Mouse (Mus musculus) forebrain, embryonic 11.5 days (tissue): ENCODE measurements around the gene Nedd8. TPM values are rescaled to one million over a fixed set of nuclear protein-coding genes. Genes with fewer than 3 reads are reported as not detected.

Experiments used
- ATAC-seq: fragments of 200-750 bp; cut with Nextera tagmentation; replicated peaks from 2 replicates; pipeline ENCODE4 v1.8.0; 2017; ENCODE audit warnings: moderate TSS enrichment; ENCODE audit not compliant: low FRiP score
- DNase-seq: peaks from one replicate; pipeline ENCODE4 v3.0.0-alpha.2; 2017; ENCODE audit warnings: low spot score
- H3K27ac ChIP-seq: fragments of 300-500 bp; sonication (generic); 2 replicates; pipeline ENCODE4 v1.5.1; 2014; ENCODE audit warnings: low read depth, low read length
- H3K27me3 ChIP-seq: fragments of 300-500 bp; sonication (generic); 2 replicates; pipeline ENCODE4 v1.6.1; 2014; ENCODE audit warnings: mild to moderate bottlenecking, low read length, mixed read lengths; ENCODE audit not compliant: control insufficient read depth, insufficient read depth
- H3K36me3 ChIP-seq: fragments of 300-500 bp; sonication (generic); 2 replicates; pipeline ENCODE4 v1.6.1; 2014; ENCODE audit warnings: mild to moderate bottlenecking, low read length, moderate library complexity, mixed read lengths; ENCODE audit not compliant: control insufficient read depth, insufficient read depth
- H3K4me1 ChIP-seq: fragments of 300-500 bp; sonication (generic); replicated peaks from 2 replicates; pipeline ENCODE4 v1.6.1; 2014; ENCODE audit warnings: low read length, mixed read lengths; ENCODE audit not compliant: control insufficient read depth, insufficient read depth
- H3K4me2 ChIP-seq: fragments of 300-500 bp; sonication (generic); 2 replicates; pipeline ENCODE4 v1.6.1; 2014; ENCODE audit warnings: low read depth, mild to moderate bottlenecking, low read length, moderate library complexity, mixed read lengths; ENCODE audit not compliant: severe bottlenecking
- H3K4me3 ChIP-seq: fragments of 300-500 bp; sonication (generic); 2 replicates; pipeline ENCODE4 v1.5.1; 2014; ENCODE audit warnings: low read depth, low read length
- H3K9ac ChIP-seq: fragments of 300-500 bp; sonication (generic); 2 replicates; pipeline ENCODE4 v1.6.1; 2014; ENCODE audit warnings: low read length
- H3K9me3 ChIP-seq: fragments of 300-500 bp; sonication (generic); 2 replicates; pipeline ENCODE4 v1.6.1; 2016; ENCODE audit warnings: low read length, mixed read lengths; ENCODE audit not compliant: control insufficient read depth
- WGBS: fragments of 180-500 bp; shearing (Covaris S2); extraction: QIAGEN DNeasy Blood & Tissue Kit; methylation state at CpG from one replicate; pipeline ENCODE4 v1.1.7; 2014; 5-methylcytosine and 5-hydroxymethylcytosine counted together
- polyA plus RNA-seq: library from polyadenylated mRNA; unstranded; fragments of >200 nt; fragmentation: Nextera tagmentation; extraction: Ambion mirVana; gene quantifications from 2 replicates; pipeline ENCODE4 v1.2.1, GENCODE M21; 2014

Gene Nedd8
- polyA plus RNA-seq, 1 experiment from 2014 or later: 583 TPM

DNA sequence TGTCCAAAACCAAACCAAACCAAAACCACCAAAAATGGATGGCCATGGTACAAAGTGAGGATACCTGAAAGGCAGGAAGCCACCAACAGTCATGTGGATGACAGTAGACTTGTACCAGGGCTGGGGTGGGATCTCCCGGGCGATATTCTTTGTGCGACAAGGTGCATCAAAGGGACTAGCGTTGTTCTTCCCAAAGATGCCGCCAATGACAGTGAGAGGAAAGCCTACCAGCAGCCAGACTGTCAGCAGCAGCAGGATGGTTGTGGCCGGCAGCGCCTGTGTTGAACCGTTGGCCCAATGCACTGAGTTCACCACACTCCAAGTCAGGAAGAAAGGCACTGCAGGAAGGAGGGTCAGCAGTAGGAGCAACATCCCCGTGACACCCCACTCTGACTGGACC is 34.1 kb downstream of the Nedd8 start, which contains the start of gene Gm49378:
Gene Gm49378, minus strand, starts transcription at position 101 of the 400 bp plus-strand sequence.
- peaks cover 17% of the 10 kb centered on the region for H3K36me3 ChIP-seq
- H3K27me3 ChIP-seq: no peaks in the 10 kb centered on the region
- H3K9me3 ChIP-seq: no peaks in the 10 kb centered on the region
- H3K27ac ChIP-seq: no peak within 1 kb of the TSS
- no peak within 1 kb of the TSS for H3K4me2 ChIP-seq
- no peak within 1 kb of the TSS for H3K4me3 ChIP-seq
- H3K4me1 ChIP-seq: peaks cover 9% of the 10 kb centered on the region
- no peak for ATAC-seq
- WGBS: 94% methylated on average over 9 of the region's 9 CpGs
- no peak for DNase-seq
- no peak within 1 kb of the TSS for H3K9ac ChIP-seq

DNA sequence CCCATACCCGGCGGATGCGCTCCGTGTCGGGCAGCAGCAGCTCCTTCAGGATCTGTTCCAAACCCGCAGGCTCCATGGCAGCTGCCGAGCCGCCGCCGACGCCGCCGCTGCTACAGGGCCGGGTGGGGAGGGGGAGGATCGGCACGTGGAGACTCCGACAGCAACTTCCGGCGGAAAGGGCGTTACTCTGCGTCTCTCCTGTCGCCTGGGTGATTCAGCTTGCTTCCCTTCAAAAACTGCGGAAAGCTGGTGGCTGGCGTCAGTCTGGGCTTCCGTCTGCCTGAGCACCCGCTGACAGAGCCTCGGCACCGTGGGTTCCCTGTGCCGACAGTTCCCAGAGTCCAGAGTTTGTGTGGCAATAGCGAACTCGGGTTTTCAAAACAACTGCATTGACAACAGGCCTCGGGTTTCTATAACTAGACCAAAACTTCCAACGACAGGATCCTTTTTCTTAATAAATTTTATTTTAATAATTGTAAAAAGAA is 36.4 kb downstream of the Nedd8 start, which contains the start of gene Ipo4:
Gene Ipo4, minus strand, starts transcription at position 435 of the 485 bp plus-strand sequence.
- peak; percentile 92 for DNase-seq
- Histone ChIP-seq H3K9ac (peak within 1 kb of the TSS; percentile 77), H3K36me3 (peaks cover 15% of the 10 kb centered on the region), H3K4me3 (peak within 1 kb of the TSS; percentile 64), H3K27ac (peak within 1 kb of the TSS; percentile 53), H3K4me1 (peaks cover 3% of the 10 kb centered on the region; the same call in 1 of the 2 replicates), H3K27me3 (no peaks in the 10 kb centered on the region), H3K9me3 (no peaks in the 10 kb centered on the region), H3K4me2 (peak within 1 kb of the TSS; percentile 93)
- WGBS: 3% methylated on average over 33 of the region's 33 CpGs
- peak; percentile 86 for ATAC-seq

- H3K4me1 ChIP-seq: peaks cover 3% of the 10 kb centered on the region; the same call in 1 of the 2 replicates
- no peak for DNase-seq
- H3K27me3 ChIP-seq: no peaks in the 10 kb centered on the region
- peak overlapping the region; percentile 53 for H3K27ac ChIP-seq
- peaks cover 10% of the 10 kb centered on the region for H3K36me3 ChIP-seq
- H3K4me3 ChIP-seq: peak overlapping the region; percentile 64
- H3K9me3 ChIP-seq: no peaks in the 10 kb centered on the region
- peak overlapping the region; percentile 77 for H3K9ac ChIP-seq
- H3K4me2 ChIP-seq: peak overlapping the region; percentile 93
- WGBS: 3% methylated on average over 23 of the region's 23 CpGs
- ATAC-seq: no peak; the same call in 1 of the 2 replicates
Measured at GRCm38 (mm10) chr14:55634874-55635522, 36.9 kb downstream of the Nedd8 start.

GRCm38 (mm10) chr14:55629312-55629711 is 42.6 kb downstream of the Nedd8 start:
- no peak for ATAC-seq
- no peak overlapping the region for H3K4me2 ChIP-seq
- no peak overlapping the region for H3K27ac ChIP-seq
- no peaks in the 10 kb centered on the region for H3K27me3 ChIP-seq
- H3K36me3 ChIP-seq: peaks cover 22% of the 10 kb centered on the region; the same call in 1 of the 2 replicates
- H3K4me3 ChIP-seq: no peak overlapping the region
- H3K4me1 ChIP-seq: no peaks in the 10 kb centered on the region
- 61% methylated on average over 5 of the region's 5 CpGs for WGBS
- DNase-seq: peak; percentile 69
- no peaks in the 10 kb centered on the region for H3K9me3 ChIP-seq
- no peak overlapping the region for H3K9ac ChIP-seq

DNA sequence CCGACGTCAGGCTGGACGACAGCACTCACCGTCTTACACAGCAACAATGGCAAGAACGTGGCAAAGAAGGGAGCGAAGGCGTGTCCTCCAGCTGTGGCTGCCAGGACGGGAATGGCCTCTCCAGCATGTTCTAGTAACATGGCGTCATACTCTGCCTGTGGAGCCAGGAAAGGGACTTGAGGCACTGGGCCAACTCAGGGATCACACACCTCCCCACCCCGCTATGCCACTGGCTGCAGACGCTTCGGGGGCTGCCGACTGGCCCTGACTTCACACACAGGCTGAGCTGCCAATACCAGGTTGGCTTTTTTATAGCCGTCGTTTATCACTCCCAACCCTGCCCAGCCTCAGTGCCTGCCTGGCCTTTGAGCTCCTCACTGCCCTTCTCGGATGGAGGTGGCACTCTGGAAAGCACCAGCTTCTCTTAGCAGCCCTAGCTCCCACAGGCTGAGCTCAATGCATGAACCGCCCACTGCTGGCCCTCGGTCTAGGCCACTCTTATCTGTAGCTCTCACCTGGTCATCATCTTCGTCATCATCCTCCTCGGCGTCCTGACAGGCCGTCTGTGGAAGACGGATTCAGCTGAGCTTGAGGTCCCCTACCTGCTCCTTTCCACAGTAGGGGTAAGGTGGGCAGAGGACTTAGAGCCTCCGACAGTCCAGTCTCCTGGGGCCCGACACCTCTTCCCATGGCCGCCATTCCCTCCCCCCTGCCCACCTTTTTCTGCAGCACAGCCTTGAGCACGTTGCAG is 43.7 kb downstream of the Nedd8 start:
- 94% methylated on average over 27 of the region's 27 CpGs for WGBS
- DNase-seq (no peak), ATAC-seq (no peak)
- H3K27me3 ChIP-seq: no peaks in the 10 kb centered on the region
- H3K4me3 ChIP-seq: no peak overlapping the region
- no peak overlapping the region for H3K27ac ChIP-seq
- no peak overlapping the region for H3K9ac ChIP-seq
- H3K9me3 ChIP-seq: no peaks in the 10 kb centered on the region
- H3K4me2 ChIP-seq: no peak overlapping the region
- peaks cover 22% of the 10 kb centered on the region; the same call in 1 of the 2 replicates for H3K36me3 ChIP-seq
- H3K4me1 ChIP-seq: no peaks in the 10 kb centered on the region

DNA sequence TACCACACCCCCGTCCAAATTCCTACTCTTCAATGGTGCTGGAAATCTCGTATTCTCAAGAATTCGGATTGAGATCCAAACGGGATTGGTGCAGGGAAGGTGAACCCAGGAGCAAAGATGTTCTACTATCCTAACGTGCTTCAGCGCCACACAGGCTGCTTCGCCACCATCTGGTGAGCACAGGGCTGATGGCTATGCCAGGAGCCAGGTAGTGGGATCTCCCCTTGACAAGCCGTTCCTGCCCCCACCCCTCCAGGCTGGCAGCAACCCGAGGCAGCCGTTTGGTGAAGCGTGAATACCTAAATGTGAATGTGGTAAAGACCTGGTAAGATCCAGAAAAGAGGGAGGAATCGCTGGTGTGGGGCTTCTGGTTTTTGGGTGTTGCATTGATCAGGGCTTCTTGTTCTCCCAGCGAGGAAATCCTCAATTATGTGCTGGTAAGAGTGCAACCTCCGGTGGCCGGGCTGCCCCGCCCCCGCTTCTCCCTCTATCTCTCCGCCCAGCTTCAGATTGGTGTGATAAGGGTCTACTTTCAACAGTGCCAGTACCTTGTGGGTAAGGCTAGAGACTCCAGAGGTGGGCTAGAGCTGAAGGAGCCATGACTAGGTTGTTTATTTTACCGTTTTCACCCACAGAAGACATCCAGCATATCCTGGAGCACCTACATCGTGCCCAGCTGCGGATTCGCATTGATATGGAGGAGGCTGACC is 53.3 kb downstream of the Nedd8 start:
- Histone ChIP-seq H3K36me3 (no peaks in the 10 kb centered on the region), H3K9me3 (no peaks in the 10 kb centered on the region), H3K27ac (no peak overlapping the region), H3K4me2 (peak overlapping the region; percentile 31; the same call in 1 of the 2 replicates), H3K27me3 (no peaks in the 10 kb centered on the region), H3K4me1 (peaks cover 3% of the 10 kb centered on the region; the same call in 1 of the 2 replicates), H3K9ac (peak overlapping the region; percentile 8; the same call in 1 of the 2 replicates), H3K4me3 (peak overlapping the region; percentile 12)
- WGBS: 54% methylated on average over 22 of the region's 22 CpGs
- DNase-seq (no peak), ATAC-seq (no peak)

- Histone ChIP-seq H3K36me3 (no peaks in the 10 kb centered on the region), H3K27me3 (no peaks in the 10 kb centered on the region), H3K27ac (no peak within 1 kb of the TSS), H3K4me2 (peak within 1 kb of the TSS; percentile 31; the same call in 1 of the 2 replicates), H3K4me1 (peaks cover 3% of the 10 kb centered on the region; the same call in 1 of the 2 replicates), H3K9me3 (no peaks in the 10 kb centered on the region), H3K4me3 (peak within 1 kb of the TSS; percentile 12), H3K9ac (peak within 1 kb of the TSS; percentile 8; the same call in 1 of the 2 replicates)
- DNase-seq: peak; percentile 62
- ATAC-seq: peak; percentile 67
- WGBS: 16% methylated on average over 21 of the region's 21 CpGs
Measured at GRCm38 (mm10) chr14:55617822-55618221, 54.1 kb downstream of the Nedd8 start, which contains the start of gene Rec8. Rec8 (plus strand) TSS chr14:55618037.

DNA sequence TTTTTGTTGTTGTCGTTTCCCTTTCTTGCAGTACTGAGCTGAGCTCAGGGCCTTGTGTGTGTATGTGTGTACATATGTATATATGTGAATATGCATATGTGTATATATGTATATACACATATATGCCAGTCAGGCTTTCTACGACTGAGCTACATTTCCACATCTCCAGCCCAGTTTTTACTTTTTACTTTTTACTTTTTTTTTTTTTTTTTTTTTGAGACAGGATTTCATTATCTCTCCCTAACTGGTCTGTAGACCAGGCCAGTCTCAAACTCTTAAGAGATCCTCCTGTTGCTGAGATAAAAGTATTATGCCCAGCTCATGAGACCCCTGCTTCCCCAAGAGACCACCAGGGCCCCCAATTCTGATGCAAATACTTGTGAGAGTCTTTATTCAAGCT is 55.1 kb downstream of the Nedd8 start:
- ATAC-seq (no peak), DNase-seq (no peak)
- no peaks in the 10 kb centered on the region for H3K27me3 ChIP-seq
- H3K4me2 ChIP-seq: no peak overlapping the region
- no peak overlapping the region for H3K9ac ChIP-seq
- WGBS: 84% methylated on average over 2 of the region's 2 CpGs
- H3K4me1 ChIP-seq: peaks cover 3% of the 10 kb centered on the region; the same call in 1 of the 2 replicates
- no peak overlapping the region for H3K4me3 ChIP-seq
- H3K27ac ChIP-seq: no peak overlapping the region
- no peaks in the 10 kb centered on the region for H3K9me3 ChIP-seq
- no peaks in the 10 kb centered on the region for H3K36me3 ChIP-seq
